Mouse (Mus musculus): ENCODE data around the gene Kcnn4. TPM values are rescaled to one million over a fixed set of nuclear protein-coding genes. Genes with fewer than 3 reads are reported as not detected.

Kcnn4 gene
- polyA plus RNA-seq, 1 experiment from 2014 or later: 5.8 TPM

DNA sequence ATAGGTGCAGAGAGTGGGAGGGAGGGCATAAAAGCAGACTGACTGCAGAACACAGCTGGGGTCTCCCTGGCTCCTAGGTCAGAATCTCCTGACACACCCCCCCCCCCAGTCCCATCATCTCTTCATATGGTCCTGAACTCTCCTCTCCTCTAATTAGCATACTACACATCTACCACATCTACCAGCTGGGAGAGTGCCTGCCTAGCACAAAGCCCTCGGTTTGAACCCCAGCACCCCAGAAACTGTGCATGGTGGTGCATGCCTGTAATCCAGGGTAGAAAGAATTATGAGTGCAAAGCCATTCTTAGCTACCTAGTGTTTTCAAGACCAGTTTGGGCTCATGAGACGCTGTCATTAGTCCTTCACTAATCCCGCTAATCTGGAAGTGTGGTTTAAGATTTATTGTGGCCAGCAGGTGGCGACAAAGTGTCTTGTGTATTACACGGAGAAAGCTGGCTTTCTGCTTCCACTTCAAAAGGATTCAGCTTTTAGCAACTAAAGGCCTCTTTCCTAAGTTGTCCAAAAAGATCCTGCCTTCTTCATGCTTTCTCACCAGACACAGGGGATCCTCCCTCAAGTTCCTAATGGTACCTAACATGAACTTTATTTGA lies 34.3 kb upstream of the Kcnn4 start:
- H3K27me3 ChIP-seq (replicated peaks; ENCODE audit: control insufficient read depth, insufficient read depth, low read length): peaks cover 20% of the 10 kb centered on the region
- no peaks in the 10 kb centered on the region for H3K4me1 ChIP-seq (ENCODE audit: control insufficient read depth, insufficient read depth, low read length)
- no peak overlapping the region for H3K4me2 ChIP-seq (ENCODE audit: low read depth, low read length)
- H3K4me3 ChIP-seq (ENCODE audit: low read depth, low read length): no peak overlapping the region
- H3K27ac ChIP-seq (replicated peaks; ENCODE audit: low read depth, low read length): no peak overlapping the region
- 12% methylated on average over 5 of the region's 5 CpGs for WGBS
- DNase-seq (ENCODE audit: low spot score): peak; percentile 84
- H3K9ac ChIP-seq (ENCODE audit: low read depth, low read length): no peak overlapping the region
- no peaks in the 10 kb centered on the region for H3K36me3 ChIP-seq (ENCODE audit: control insufficient read depth, insufficient read depth, low read length)
- ATAC-seq (ENCODE audit: low read depth): no peak
- no peaks in the 10 kb centered on the region; the same call in 1 of the 2 replicates for H3K9me3 ChIP-seq (ENCODE audit: control insufficient read depth, low read length)

DNA sequence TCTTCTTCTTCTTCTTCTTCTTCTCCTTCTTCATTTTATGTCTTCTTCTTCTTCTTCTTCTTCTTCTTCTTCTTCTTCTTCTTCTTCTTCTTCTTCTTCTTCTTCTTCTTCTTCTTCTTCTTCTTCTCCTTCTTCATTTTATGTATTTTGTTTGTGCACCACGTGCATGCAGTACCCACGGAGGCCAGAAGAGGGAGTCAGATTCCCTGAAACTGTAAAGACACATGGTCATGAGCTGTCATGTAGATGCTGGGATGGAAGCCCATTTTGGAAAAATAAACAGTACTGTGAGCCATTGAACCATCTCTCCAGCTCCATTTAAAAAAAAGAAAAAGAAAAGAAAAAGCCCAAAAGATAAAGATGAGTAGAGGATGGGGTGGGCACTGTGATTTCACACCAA lies 31.8 kb upstream of the Kcnn4 start:
- Histone ChIP-seq H3K9me3 (ENCODE audit: control insufficient read depth, low read length) (no peaks in the 10 kb centered on the region), H3K4me3 (ENCODE audit: low read depth, low read length) (no peak overlapping the region), H3K9ac (ENCODE audit: low read depth, low read length) (no peak overlapping the region), H3K4me2 (ENCODE audit: low read depth, low read length) (no peak overlapping the region), H3K4me1 (ENCODE audit: control insufficient read depth, insufficient read depth, low read length) (no peaks in the 10 kb centered on the region), H3K27me3 (replicated peaks; ENCODE audit: control insufficient read depth, insufficient read depth, low read length) (peaks cover 12% of the 10 kb centered on the region), H3K27ac (replicated peaks; ENCODE audit: low read depth, low read length) (no peak overlapping the region), H3K36me3 (ENCODE audit: control insufficient read depth, insufficient read depth, low read length) (no peaks in the 10 kb centered on the region)
- ATAC-seq (ENCODE audit: low read depth) (no peak), DNase-seq (ENCODE audit: low spot score) (no peak)
- WGBS: 45% methylated on average over 2 of the region's 2 CpGs

- ATAC-seq (ENCODE audit: low read depth): no peak
- 54% methylated on average over 7 of the region's 7 CpGs for WGBS
- H3K9me3 ChIP-seq (ENCODE audit: control insufficient read depth, low read length): no peaks in the 10 kb centered on the region
- no peak overlapping the region for H3K9ac ChIP-seq (ENCODE audit: low read depth, low read length)
- no peaks in the 10 kb centered on the region for H3K4me1 ChIP-seq (ENCODE audit: control insufficient read depth, insufficient read depth, low read length)
- no peak overlapping the region for H3K4me3 ChIP-seq (ENCODE audit: low read depth, low read length)
- no peak for DNase-seq (ENCODE audit: low spot score)
- no peak overlapping the region for H3K27ac ChIP-seq (replicated peaks; ENCODE audit: low read depth, low read length)
- no peaks in the 10 kb centered on the region for H3K27me3 ChIP-seq (replicated peaks; ENCODE audit: control insufficient read depth, insufficient read depth, low read length)
- no peaks in the 10 kb centered on the region for H3K36me3 ChIP-seq (ENCODE audit: control insufficient read depth, insufficient read depth, low read length)
- H3K4me2 ChIP-seq (ENCODE audit: low read depth, low read length): no peak overlapping the region
Measured at GRCm38 (mm10) chr7:24343701-24344272, 26.3 kb upstream of the Kcnn4 start.

- Histone ChIP-seq H3K36me3 (ENCODE audit: control insufficient read depth, insufficient read depth, low read length) (no peaks in the 10 kb centered on the region), H3K9ac (ENCODE audit: low read depth, low read length) (no peak overlapping the region), H3K27ac (replicated peaks; ENCODE audit: low read depth, low read length) (no peak overlapping the region), H3K9me3 (ENCODE audit: control insufficient read depth, low read length) (no peaks in the 10 kb centered on the region), H3K27me3 (replicated peaks; ENCODE audit: control insufficient read depth, insufficient read depth, low read length) (no peaks in the 10 kb centered on the region), H3K4me2 (ENCODE audit: low read depth, low read length) (no peak overlapping the region), H3K4me1 (ENCODE audit: control insufficient read depth, insufficient read depth, low read length) (no peaks in the 10 kb centered on the region), H3K4me3 (ENCODE audit: low read depth, low read length) (no peak overlapping the region)
- ATAC-seq (ENCODE audit: low read depth) (no peak), DNase-seq (ENCODE audit: low spot score) (no peak)
- 59% methylated on average over 5 of the region's 5 CpGs for WGBS
Measured at GRCm38 (mm10) chr7:24346444-24346843, 23.6 kb upstream of the Kcnn4 start.

DNA sequence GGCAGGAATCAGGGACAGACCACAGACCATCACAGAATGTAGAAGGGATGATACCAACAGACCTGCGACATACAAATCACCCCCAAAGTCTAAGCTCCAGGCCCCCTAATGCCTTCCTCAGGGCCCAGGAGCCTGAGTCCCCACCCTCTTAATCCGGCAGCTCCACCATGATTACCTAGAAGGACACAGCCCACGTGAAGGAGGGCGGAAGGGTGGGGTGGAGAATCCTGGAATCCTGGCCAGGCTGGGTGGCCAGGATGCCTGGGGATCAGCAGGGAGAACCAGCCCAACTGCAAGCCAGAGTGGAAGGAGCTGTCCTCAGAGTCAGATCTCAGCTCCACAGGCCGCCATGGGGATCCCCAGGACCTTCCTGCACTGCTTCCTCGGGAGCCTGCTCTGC lies 21.2 kb upstream of the Kcnn4 start, which contains the start of gene Lypd5:
Gene Lypd5 (plus strand): TSS at position 301 of the 400 bp plus-strand sequence.
- Histone ChIP-seq H3K4me1 (ENCODE audit: control insufficient read depth, insufficient read depth, low read length) (no peaks in the 10 kb centered on the region), H3K4me2 (ENCODE audit: low read depth, low read length) (no peak within 1 kb of the TSS), H3K36me3 (ENCODE audit: control insufficient read depth, insufficient read depth, low read length) (no peaks in the 10 kb centered on the region), H3K27ac (replicated peaks; ENCODE audit: low read depth, low read length) (no peak within 1 kb of the TSS), H3K4me3 (ENCODE audit: low read depth, low read length) (no peak within 1 kb of the TSS), H3K9ac (ENCODE audit: low read depth, low read length) (no peak within 1 kb of the TSS), H3K9me3 (ENCODE audit: control insufficient read depth, low read length) (no peaks in the 10 kb centered on the region), H3K27me3 (replicated peaks; ENCODE audit: control insufficient read depth, insufficient read depth, low read length) (no peaks in the 10 kb centered on the region)
- no peak for ATAC-seq (ENCODE audit: low read depth)
- 38% methylated on average over 5 of the region's 6 CpGs for WGBS
- DNase-seq (ENCODE audit: low spot score): no peak

DNA sequence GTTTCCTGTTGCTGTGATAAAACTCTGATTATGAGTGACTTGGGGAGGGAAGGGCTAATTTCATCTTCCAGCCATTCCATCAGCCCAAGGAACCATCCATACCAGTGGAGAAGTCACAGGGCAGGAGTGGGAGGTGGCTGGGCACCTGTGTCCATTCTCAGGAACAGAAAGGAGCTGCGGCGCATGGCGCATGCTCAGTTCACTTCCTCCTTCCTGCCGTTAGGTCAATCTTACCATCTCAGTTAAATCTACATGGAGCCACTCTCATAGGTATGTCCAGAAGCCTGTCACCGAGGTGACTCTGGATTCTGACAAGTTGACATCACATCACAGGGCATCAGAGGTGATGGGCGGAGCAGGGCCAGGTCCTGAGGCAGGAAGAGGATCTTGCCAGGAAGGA lies 14.4 kb upstream of the Kcnn4 start:
- Histone ChIP-seq H3K4me1 (ENCODE audit: control insufficient read depth, insufficient read depth, low read length) (no peaks in the 10 kb centered on the region), H3K27me3 (replicated peaks; ENCODE audit: control insufficient read depth, insufficient read depth, low read length) (no peaks in the 10 kb centered on the region), H3K36me3 (ENCODE audit: control insufficient read depth, insufficient read depth, low read length) (no peaks in the 10 kb centered on the region), H3K9ac (ENCODE audit: low read depth, low read length) (no peak overlapping the region), H3K27ac (replicated peaks; ENCODE audit: low read depth, low read length) (no peak overlapping the region), H3K4me2 (ENCODE audit: low read depth, low read length) (no peak overlapping the region), H3K4me3 (ENCODE audit: low read depth, low read length) (no peak overlapping the region), H3K9me3 (ENCODE audit: control insufficient read depth, low read length) (no peaks in the 10 kb centered on the region)
- ATAC-seq (ENCODE audit: low read depth) (no peak), DNase-seq (ENCODE audit: low spot score) (no peak)
- 79% methylated on average over 6 of the region's 6 CpGs for WGBS

DNA sequence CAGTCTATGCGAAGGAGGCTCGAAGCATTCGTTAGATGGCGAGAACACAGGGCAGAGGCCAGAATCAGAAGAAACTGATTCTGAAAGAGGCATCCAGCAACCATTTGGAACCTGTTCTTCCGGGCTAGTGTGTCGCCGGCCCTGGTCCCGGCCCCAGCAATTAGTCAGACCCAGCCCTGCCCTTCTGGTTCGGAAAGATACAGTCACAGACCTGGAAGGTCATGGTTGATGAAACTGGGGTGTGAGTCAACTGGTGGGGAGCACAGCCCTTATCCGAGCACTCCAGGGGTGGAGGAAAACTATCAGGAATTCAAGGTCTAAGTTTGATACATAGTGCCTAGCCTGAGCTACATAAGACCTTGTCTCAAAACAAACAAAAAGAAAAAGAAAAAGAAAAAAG lies 14.0 kb upstream of the Kcnn4 start:
- Histone ChIP-seq H3K4me2 (ENCODE audit: low read depth, low read length) (no peak overlapping the region), H3K27ac (replicated peaks; ENCODE audit: low read depth, low read length) (no peak overlapping the region), H3K9me3 (ENCODE audit: control insufficient read depth, low read length) (no peaks in the 10 kb centered on the region), H3K9ac (ENCODE audit: low read depth, low read length) (no peak overlapping the region), H3K4me1 (ENCODE audit: control insufficient read depth, insufficient read depth, low read length) (no peaks in the 10 kb centered on the region), H3K36me3 (ENCODE audit: control insufficient read depth, insufficient read depth, low read length) (no peaks in the 10 kb centered on the region), H3K4me3 (ENCODE audit: low read depth, low read length) (no peak overlapping the region), H3K27me3 (replicated peaks; ENCODE audit: control insufficient read depth, insufficient read depth, low read length) (no peaks in the 10 kb centered on the region)
- WGBS: 78% methylated on average over 10 of the region's 10 CpGs
- DNase-seq (ENCODE audit: low spot score): no peak
- no peak for ATAC-seq (ENCODE audit: low read depth)

- Histone ChIP-seq H3K27ac (replicated peaks; ENCODE audit: low read depth, low read length) (no peak overlapping the region), H3K4me2 (ENCODE audit: low read depth, low read length) (no peak overlapping the region), H3K4me1 (ENCODE audit: control insufficient read depth, insufficient read depth, low read length) (no peaks in the 10 kb centered on the region), H3K36me3 (ENCODE audit: control insufficient read depth, insufficient read depth, low read length) (no peaks in the 10 kb centered on the region), H3K9me3 (ENCODE audit: control insufficient read depth, low read length) (no peaks in the 10 kb centered on the region), H3K4me3 (ENCODE audit: low read depth, low read length) (no peak overlapping the region), H3K9ac (ENCODE audit: low read depth, low read length) (no peak overlapping the region), H3K27me3 (replicated peaks; ENCODE audit: control insufficient read depth, insufficient read depth, low read length) (no peaks in the 10 kb centered on the region)
- no peak for DNase-seq (ENCODE audit: low spot score)
- ATAC-seq (ENCODE audit: low read depth): no peak
- WGBS: 53% methylated on average over 4 of the region's 4 CpGs
Measured at GRCm38 (mm10) chr7:24357899-24358298, 12.2 kb upstream of the Kcnn4 start.

DNA sequence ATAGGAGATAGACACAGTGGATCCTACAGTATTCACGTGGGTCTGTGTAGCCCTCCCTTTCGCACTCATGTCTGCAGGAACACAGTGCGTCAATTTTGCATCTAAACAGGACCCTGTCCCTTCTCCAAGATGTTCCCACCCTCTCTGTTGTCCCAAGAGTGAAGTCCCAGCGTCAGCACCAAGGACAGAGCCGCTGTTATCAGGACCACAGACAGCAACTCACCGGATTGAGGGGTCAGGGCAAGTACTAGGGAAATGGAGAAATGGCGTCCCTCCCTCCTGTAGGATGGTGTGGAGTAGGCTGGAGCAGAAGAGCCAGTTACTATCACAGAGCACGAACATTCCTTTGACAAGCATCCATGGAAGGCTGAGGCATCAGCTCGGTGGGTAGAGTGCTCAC lies 10.8 kb upstream of the Kcnn4 start:
- Histone ChIP-seq H3K4me3 (ENCODE audit: low read depth, low read length) (no peak overlapping the region), H3K36me3 (ENCODE audit: control insufficient read depth, insufficient read depth, low read length) (no peaks in the 10 kb centered on the region), H3K27ac (replicated peaks; ENCODE audit: low read depth, low read length) (no peak overlapping the region), H3K27me3 (replicated peaks; ENCODE audit: control insufficient read depth, insufficient read depth, low read length) (no peaks in the 10 kb centered on the region), H3K9ac (ENCODE audit: low read depth, low read length) (no peak overlapping the region), H3K4me2 (ENCODE audit: low read depth, low read length) (no peak overlapping the region), H3K4me1 (ENCODE audit: control insufficient read depth, insufficient read depth, low read length) (no peaks in the 10 kb centered on the region), H3K9me3 (ENCODE audit: control insufficient read depth, low read length) (no peaks in the 10 kb centered on the region)
- ATAC-seq (ENCODE audit: low read depth) (no peak), DNase-seq (ENCODE audit: low spot score) (peak; percentile 27)
- WGBS: 21% methylated on average over 9 of the region's 9 CpGs

All from embryonic facial prominence, embryonic 14.5 days (tissue).